Mouse (Mus musculus): ENCODE results near the gene Commd1. TPM values are rescaled to one million over a fixed set of nuclear protein-coding genes. Genes with fewer than 3 reads are reported as not detected.

Gene Commd1
- total and polyA plus RNA-seq, 3 experiments: 102 to 113 TPM; not detected in 1

- H3K36me3 ChIP-seq (ENCODE audit: control insufficient read depth in 1 of 2, insufficient read depth in 2 of 2, low read length in 2 of 2): peaks cover 0 to 25% of the 10 kb centered on the region in 2 experiments; a peak in 2 of 4 replicates
- DNase-seq (ENCODE audit: low read depth, low spot score): no peak
- H3K27me3 ChIP-seq (ENCODE audit: control insufficient read depth in 1 of 2, insufficient read depth in 2 of 2, low read length in 2 of 2): no peaks in the 10 kb centered on the region
- H3K9ac ChIP-seq (ENCODE audit: control insufficient read depth, low read depth, low read length, poor library complexity, severe bottlenecking): no peak overlapping the region
- no peak for TF ChIP-seq POLR2A (IDR thresholded peaks at IDR 0.05; ENCODE audit: control insufficient read depth in 1 of 2, insufficient read depth in 1 of 2, low read depth in 1 of 2, low read length in 2 of 2, poor library complexity in 1 of 2)
- no peak for TF ChIP-seq ZKSCAN1 (IDR thresholded peaks at IDR 0.05; ENCODE audit: low read depth, low read length)
- TF ChIP-seq E2F4 (IDR thresholded peaks at IDR 0.05; ENCODE audit: borderline replicate concordance, low read depth, low read length): no peak
- TF ChIP-seq CHD2 (IDR thresholded peaks at IDR 0.05; ENCODE audit: low read length): no peak
- no peak for TF ChIP-seq TAL1 (IDR thresholded peaks at IDR 0.05; ENCODE audit: low read length)
- TF ChIP-seq MAZ (IDR thresholded peaks at IDR 0.05; ENCODE audit: low read depth, low read length): no peak
- TF ChIP-seq KAT2A (conservative IDR thresholded peaks at IDR 0.05; ENCODE audit: low read depth, low read length): no peak
- no peak for TF ChIP-seq HCFC1 (IDR thresholded peaks at IDR 0.05; ENCODE audit: low read depth, low read length)
- TF ChIP-seq BHLHE40 (IDR thresholded peaks at IDR 0.05; ENCODE audit: borderline replicate concordance, low read depth, low read length): no peak
- no peak for TF ChIP-seq MEF2A (IDR thresholded peaks at IDR 0.05; ENCODE audit: extremely low read depth, insufficient replicate concordance, low read depth, low read length, poor library complexity, severe bottlenecking)
- no peak for TF ChIP-seq MYC (IDR thresholded peaks at IDR 0.05; ENCODE audit: low read depth, low read length)
- no peaks in the 10 kb centered on the region for H3K9me3 ChIP-seq (replicated peaks; ENCODE audit: insufficient read depth, low read length)
- no peak overlapping the region for H3K4me3 ChIP-seq (ENCODE audit: control insufficient read depth in 1 of 2, insufficient read depth in 1 of 2, low read depth in 2 of 2, low read length in 2 of 2)
- H3K79me2 ChIP-seq (ENCODE audit: control insufficient read depth, insufficient read depth, low read length, poor library complexity): no peaks in the 10 kb centered on the region
- no peak overlapping the region for H3K27ac ChIP-seq (ENCODE audit: control insufficient read depth, low read depth, low read length)
- peaks cover 11 to 15% of the 10 kb centered on the region in 2 experiments for H3K4me1 ChIP-seq (ENCODE audit: control insufficient read depth in 1 of 2, insufficient read depth in 2 of 2, low read length in 2 of 2)
Measured at GRCm38 (mm10) chr11:22937716-22938316, 44.4 kb downstream of the Commd1 start.

- H3K36me3 ChIP-seq (ENCODE audit: control insufficient read depth in 1 of 2, insufficient read depth in 2 of 2, low read length in 2 of 2): peaks cover 0 to 35% of the 10 kb centered on the region in 2 experiments; a peak in 2 of 4 replicates
- no peak overlapping the region for H3K9ac ChIP-seq (ENCODE audit: control insufficient read depth, low read depth, low read length, poor library complexity, severe bottlenecking)
- TF ChIP-seq TAL1 (IDR thresholded peaks at IDR 0.05; ENCODE audit: low read length) (no peak), EP300 (IDR thresholded peaks at IDR 0.05; ENCODE audit: low read depth in 1 of 2, low read length in 2 of 2) (peak; percentile 6 to 9; a peak in 1 of 4 replicates)
- H3K27ac ChIP-seq (ENCODE audit: control insufficient read depth, low read depth, low read length): no peak overlapping the region
- H3K4me3 ChIP-seq (ENCODE audit: control insufficient read depth in 1 of 2, insufficient read depth in 1 of 2, low read depth in 2 of 2, low read length in 2 of 2): no peak overlapping the region
- H3K4me1 ChIP-seq (ENCODE audit: control insufficient read depth in 1 of 2, insufficient read depth in 2 of 2, low read length in 2 of 2): peaks cover 20 to 23% of the 10 kb centered on the region in 2 experiments
- DNase-seq (ENCODE audit: low read depth, low spot score): peak; percentile 53
- H3K27me3 ChIP-seq (ENCODE audit: control insufficient read depth in 1 of 2, insufficient read depth in 2 of 2, low read length in 2 of 2): no peaks in the 10 kb centered on the region
- no peaks in the 10 kb centered on the region for H3K79me2 ChIP-seq (ENCODE audit: control insufficient read depth, insufficient read depth, low read length, poor library complexity)
- H3K9me3 ChIP-seq (replicated peaks; ENCODE audit: insufficient read depth, low read length): no peaks in the 10 kb centered on the region
Measured at GRCm38 (mm10) chr11:22936446-22937125, 45.6 kb downstream of the Commd1 start.

GRCm38 (mm10) chr11:22932167-22932566, 50.0 kb downstream of the Commd1 start:
- H3K4me3 ChIP-seq (ENCODE audit: control insufficient read depth in 1 of 2, insufficient read depth in 1 of 2, low read depth in 2 of 2, low read length in 2 of 2): no peak overlapping the region
- H3K9me3 ChIP-seq (replicated peaks; ENCODE audit: insufficient read depth, low read length): no peaks in the 10 kb centered on the region
- H3K27me3 ChIP-seq (ENCODE audit: control insufficient read depth in 1 of 2, insufficient read depth in 2 of 2, low read length in 2 of 2): no peaks in the 10 kb centered on the region
- peaks cover 0 to 68% of the 10 kb centered on the region in 2 experiments; a peak in 2 of 4 replicates for H3K36me3 ChIP-seq (ENCODE audit: control insufficient read depth in 1 of 2, insufficient read depth in 2 of 2, low read length in 2 of 2)
- peak; percentile 80 for DNase-seq (ENCODE audit: low read depth, low spot score)
- no peak overlapping the region for H3K9ac ChIP-seq (ENCODE audit: control insufficient read depth, low read depth, low read length, poor library complexity, severe bottlenecking)
- H3K4me1 ChIP-seq (ENCODE audit: control insufficient read depth in 1 of 2, insufficient read depth in 2 of 2, low read length in 2 of 2): peaks cover 38 to 62% of the 10 kb centered on the region in 2 experiments
- H3K27ac ChIP-seq (ENCODE audit: control insufficient read depth, low read depth, low read length): peak overlapping the region; percentile 66
- H3K79me2 ChIP-seq (ENCODE audit: control insufficient read depth, insufficient read depth, low read length, poor library complexity): no peaks in the 10 kb centered on the region
- 0 out of 2 replicates have a peak, but pooled peaks have one; percentile 35 for TF ChIP-seq TBP (IDR thresholded peaks at IDR 0.05; ENCODE audit: low read depth, low read length)
- peak; percentile 84 to 97 for TF ChIP-seq EP300 (IDR thresholded peaks at IDR 0.05; ENCODE audit: low read depth in 1 of 2, low read length in 2 of 2)
- TF ChIP-seq MAZ (IDR thresholded peaks at IDR 0.05; ENCODE audit: low read depth, low read length): no peak
- no peak for TF ChIP-seq ELF1 (IDR thresholded peaks at IDR 0.05; ENCODE audit: low read depth, low read length)
- TF ChIP-seq POLR2AphosphoS5 (IDR thresholded peaks at IDR 0.05; ENCODE audit: borderline replicate concordance, low read depth, low read length): no peak
- TF ChIP-seq MAX (IDR thresholded peaks at IDR 0.05; ENCODE audit: low read length): no peak; the same call in 1 of the 2 replicates
- TF ChIP-seq NELFE (IDR thresholded peaks at IDR 0.05; ENCODE audit: low read depth, low read length): no peak
- no peak for TF ChIP-seq BHLHE40 (IDR thresholded peaks at IDR 0.05; ENCODE audit: borderline replicate concordance, low read depth, low read length)
- TF ChIP-seq TCF12 (IDR thresholded peaks at IDR 0.05; ENCODE audit: low read depth, low read length): peak; percentile 82
- no peak for TF ChIP-seq MAFK (IDR thresholded peaks at IDR 0.05; ENCODE audit: borderline replicate concordance, low read depth, low read length)
- peak; percentile 98 for TF ChIP-seq ETS1 (IDR thresholded peaks at IDR 0.05; ENCODE audit: low read depth, low read length)
- peak; percentile 75; the same call in 1 of the 2 replicates for TF ChIP-seq MYC (IDR thresholded peaks at IDR 0.05; ENCODE audit: low read depth, low read length)
- no peak for TF ChIP-seq CHD2 (IDR thresholded peaks at IDR 0.05; ENCODE audit: low read length)
- TF ChIP-seq JUND (IDR thresholded peaks at IDR 0.05; ENCODE audit: low read depth, low read length): 0 out of 2 replicates have a peak, but pooled peaks have one; percentile 15
- TF ChIP-seq ZC3H11A (IDR thresholded peaks at IDR 0.05; ENCODE audit: low read depth, low read length): no peak
- TF ChIP-seq ZMIZ1 (IDR thresholded peaks at IDR 0.05; ENCODE audit: low read depth, low read length): no peak
